Mouse (Mus musculus) CD4-positive, CD25-positive, alpha-beta regulatory T cell (primary cell): ENCODE results near the gene Katnbl1. TPM values are rescaled to one million over a fixed set of nuclear protein-coding genes. Genes with fewer than 3 reads are reported as not detected.

Experiments used
- polyA plus RNA-seq: library from polyadenylated mRNA; unstranded; fragments of 100-300 nt; shearing (Covaris generic); gene quantifications from one replicate; pipeline ENCODE4 v1.2.1, GENCODE M21; 2017

Katnbl1 gene
- polyA plus RNA-seq, result 25.3 TPM

DNA sequence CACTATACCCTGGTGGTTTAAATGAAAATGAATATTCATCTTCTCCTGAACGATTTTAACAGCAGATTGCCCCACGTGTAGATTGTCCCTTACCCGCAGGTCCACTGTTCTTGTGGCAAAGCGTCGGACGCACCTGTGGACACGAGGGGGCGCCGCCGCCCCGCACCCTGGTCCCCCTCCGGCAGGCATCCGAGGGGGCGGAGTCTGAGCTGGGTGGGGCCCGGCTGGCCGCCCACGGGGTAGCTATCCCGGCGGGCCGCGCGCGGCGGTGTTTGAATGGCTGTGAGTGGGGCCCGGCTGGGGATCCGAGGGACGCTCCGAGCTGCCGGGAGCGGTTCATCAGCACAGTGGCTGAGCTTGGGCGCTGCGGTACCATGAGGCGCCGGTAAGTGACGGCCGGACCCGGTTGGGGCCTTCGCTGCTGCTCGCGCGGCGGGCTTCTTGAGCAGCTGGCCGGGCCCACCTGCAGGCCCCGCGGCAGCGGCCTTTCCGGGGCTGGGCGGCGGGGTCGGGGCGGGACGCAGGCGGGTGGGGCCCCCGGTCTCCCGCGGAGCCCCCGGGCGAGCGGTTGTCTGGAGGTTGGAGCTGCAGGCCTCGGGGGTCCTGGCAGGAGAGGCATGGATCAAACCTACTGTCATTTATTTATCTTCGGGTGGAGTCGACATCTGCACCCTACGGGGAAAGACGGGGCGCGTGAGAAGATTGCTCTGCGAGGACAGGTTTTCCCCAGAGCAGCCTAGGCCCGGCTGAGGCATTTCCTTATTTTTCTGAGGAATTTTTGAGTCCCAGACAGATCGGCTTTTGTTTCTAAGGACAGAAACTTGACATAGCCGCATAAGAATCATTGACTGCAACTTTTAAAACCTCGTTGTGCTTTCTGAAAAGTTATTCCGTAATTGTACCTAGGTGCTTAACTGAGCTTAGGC lies at the start of gene Katnbl1:
Gene Katnbl1, plus strand, starts transcription at position 239 of the 926 bp plus-strand sequence.

DNA sequence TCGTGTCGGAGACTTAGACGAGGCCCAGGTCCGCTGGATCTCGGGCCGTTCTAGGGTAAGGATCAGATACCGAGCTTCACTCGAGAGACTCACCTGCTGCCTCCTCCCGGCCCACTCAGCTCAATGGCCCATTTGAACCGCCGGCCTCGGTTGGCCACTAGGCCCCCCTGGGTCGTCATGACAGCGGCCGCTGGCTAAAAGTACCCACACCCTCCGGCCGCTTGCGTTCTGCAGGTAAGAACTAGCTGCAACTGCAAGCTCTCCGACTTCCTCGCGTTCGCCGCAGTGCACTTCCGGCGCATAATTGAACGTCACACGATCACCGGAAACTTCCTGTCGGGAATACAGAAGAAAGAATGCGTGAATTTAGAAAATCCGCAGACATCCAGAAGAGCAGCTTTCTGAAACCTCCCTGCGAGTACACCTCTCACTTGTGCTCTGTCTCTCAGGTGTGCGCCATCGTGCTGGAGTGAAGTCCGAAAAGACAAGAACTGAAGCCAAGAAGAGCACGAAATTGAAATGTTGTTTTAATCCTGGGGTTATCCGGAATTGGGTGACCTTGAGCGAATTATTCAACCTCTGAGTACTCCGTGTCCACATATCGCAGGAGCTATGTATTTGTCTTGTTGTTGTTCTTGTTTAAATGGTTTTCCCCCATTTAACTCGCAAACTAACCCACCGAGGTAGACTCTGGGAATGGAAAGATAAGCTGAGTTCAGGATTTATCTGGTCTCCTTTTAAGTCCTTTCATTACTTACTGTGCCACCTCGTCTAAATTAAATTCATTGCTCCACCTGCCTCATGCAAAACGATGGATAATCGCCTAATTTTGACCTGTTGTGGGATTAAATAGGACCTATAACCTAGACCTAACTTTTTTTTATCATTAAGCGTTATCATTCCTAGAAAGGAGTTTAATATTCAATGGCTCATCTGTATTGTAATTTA lies 11.0 kb upstream of the Katnbl1 start, which contains the start of gene Emc4:
Gene Emc4, minus strand, starts transcription at position 302 of the 948 bp plus-strand sequence.

DNA sequence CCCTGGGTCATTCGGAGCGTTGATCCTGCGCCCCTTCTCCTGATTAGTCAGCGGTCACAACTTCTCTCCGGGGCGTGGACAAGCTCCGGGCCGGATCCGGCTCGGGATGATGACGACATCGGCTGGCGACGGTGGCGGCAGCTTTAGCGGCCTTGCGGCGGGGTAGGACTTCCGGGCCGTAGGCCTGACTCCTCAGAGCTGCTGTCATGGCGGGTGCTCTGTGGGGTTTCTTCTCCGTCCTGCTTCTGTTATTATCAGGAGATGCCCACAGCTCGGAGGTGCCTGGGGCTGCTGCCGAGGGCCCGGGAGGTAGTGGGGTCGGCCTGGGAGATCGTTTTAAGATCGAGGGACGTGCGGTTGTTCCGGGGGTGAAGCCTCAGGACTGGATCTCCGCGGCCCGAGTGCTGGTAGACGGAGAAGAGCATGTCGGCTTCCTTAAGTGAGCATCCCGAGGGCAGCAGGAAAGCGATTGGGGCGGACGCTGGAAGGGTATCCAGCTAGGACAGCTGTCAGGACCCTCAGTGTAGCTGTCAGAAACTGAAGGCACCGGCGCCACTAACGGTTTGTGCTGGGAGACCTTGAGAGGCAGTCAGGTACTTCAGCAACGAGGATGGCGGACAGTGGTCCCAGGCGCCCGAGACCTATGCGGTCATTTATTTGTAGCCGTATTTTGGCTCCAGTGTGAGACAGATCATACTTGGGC lies 76.0 kb downstream of the Katnbl1 start, which contains the start of gene Emc7:
Gene Emc7, plus strand, starts transcription at position 136 of the 703 bp plus-strand sequence.

Other genes with a start within 250 kb of the Katnbl1 start
- gene Olfr1316, start 244.2 kb upstream of the Katnbl1 start, polyA plus RNA-seq, result not detected
- not detected for gene Olfr1317, start 238.9 kb upstream of the Katnbl1 start, polyA plus RNA-seq
- not detected for gene Olfr1318, start 225.0 kb upstream of the Katnbl1 start, polyA plus RNA-seq
- gene Lpcat4, start 139.7 kb upstream of the Katnbl1 start, polyA plus RNA-seq, result 95.5 TPM
- gene Nutm1, start 119.9 kb upstream of the Katnbl1 start, polyA plus RNA-seq, result 0.06 TPM
- 155 TPM for gene Nop10, start 117.3 kb upstream of the Katnbl1 start, polyA plus RNA-seq
- 86.8 TPM for gene Slc12a6, start 113.4 kb upstream of the Katnbl1 start, polyA plus RNA-seq
- gene Gm21985, start 112.9 kb upstream of the Katnbl1 start, polyA plus RNA-seq, result not detected
- gene Emc4, start 11.2 kb upstream of the Katnbl1 start, polyA plus RNA-seq, result 93.7 TPM
- 16.8 TPM for gene Emc7, start 75.8 kb downstream of the Katnbl1 start, polyA plus RNA-seq
- not detected for gene Chrm5, start 101.6 kb downstream of the Katnbl1 start, polyA plus RNA-seq
- gene Aven, start 113.8 kb downstream of the Katnbl1 start, polyA plus RNA-seq, result 110 TPM